Mouse (Mus musculus): ENCODE data around the gene Zdhhc8.

DNA sequence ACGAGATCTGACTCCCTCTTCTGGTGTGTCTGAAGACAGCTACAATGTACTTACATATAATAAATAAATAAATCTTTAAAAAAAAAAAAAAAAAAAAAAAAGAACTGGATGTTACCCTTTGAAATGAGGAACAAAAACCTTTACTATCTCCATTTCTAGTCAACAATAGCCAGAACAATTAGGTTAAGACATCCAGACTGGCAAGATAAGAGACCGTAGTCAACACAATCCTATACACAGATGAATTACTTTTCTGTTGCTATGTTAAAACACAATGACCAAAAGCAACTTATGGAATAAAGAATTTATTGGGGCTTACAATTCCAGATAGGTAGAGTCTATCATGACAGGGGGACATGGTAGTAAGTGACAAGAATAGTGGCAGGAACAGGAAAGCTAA lies 30.1 kb upstream of the Zdhhc8 start:
- TF ChIP-seq CTCF (IDR thresholded peaks at IDR 0.05; ENCODE audit: low read depth) (no peak), EP300 (IDR thresholded peaks at IDR 0.05; ENCODE audit: low read depth) (no peak)
